Mouse (Mus musculus) forebrain, embryonic 13.5 days (tissue): ENCODE measurements around the gene Nol8. TPM values are rescaled to one million over a fixed set of nuclear protein-coding genes. Genes with fewer than 3 reads are reported as not detected.

Experiments used
- ATAC-seq: fragments of 200-750 bp; cut with Nextera tagmentation; 2 replicates; pipeline ENCODE4 v1.8.0; 2017
- H3K27ac ChIP-seq: fragments of 300-500 bp; sonication (generic); 2 replicates; pipeline ENCODE4 v1.5.1; 2015; ENCODE audit warnings: inconsistent platforms, mild to moderate bottlenecking, moderate library complexity
- H3K27me3 ChIP-seq: fragments of 300-500 bp; sonication (generic); 2 replicates; pipeline ENCODE4 v1.6.1; 2015; ENCODE audit warnings: mild to moderate bottlenecking, inconsistent platforms
- H3K36me3 ChIP-seq: fragments of 300-500 bp; sonication (generic); 2 replicates; pipeline ENCODE4 v1.6.1; 2015; ENCODE audit warnings: mild to moderate bottlenecking, inconsistent platforms; ENCODE audit not compliant: poor library complexity, severe bottlenecking
- H3K4me1 ChIP-seq: fragments of 300-500 bp; sonication (generic); 2 replicates; pipeline ENCODE4 v1.6.1; 2015; ENCODE audit warnings: inconsistent platforms
- H3K4me2 ChIP-seq: fragments of 300-500 bp; sonication (generic); 2 replicates; pipeline ENCODE4 v1.6.1; 2015; ENCODE audit warnings: inconsistent platforms, mild to moderate bottlenecking, moderate library complexity
- H3K4me3 ChIP-seq: fragments of 300-500 bp; sonication (generic); 2 replicates; pipeline ENCODE4 v1.5.1; 2015; ENCODE audit warnings: mild to moderate bottlenecking, inconsistent platforms
- H3K9ac ChIP-seq: fragments of 300-500 bp; sonication (generic); 2 replicates; pipeline ENCODE4 v1.6.1; 2015; ENCODE audit warnings: mild to moderate bottlenecking, inconsistent platforms
- H3K9me3 ChIP-seq: fragments of 300-500 bp; sonication (generic); replicated peaks from 2 replicates; pipeline ENCODE4 v1.6.1; 2016; ENCODE audit warnings: inconsistent platforms
- WGBS: fragments of 180-500 bp; shearing (Covaris S2); methylation state at CpG from one replicate; pipeline ENCODE4 v1.1.7; 2015; 5-methylcytosine and 5-hydroxymethylcytosine counted together
- polyA plus RNA-seq: library from polyadenylated mRNA; unstranded; fragments of >200 nt; fragmentation: Nextera tagmentation; extraction: Ambion mirVana; gene quantifications from 2 replicates; pipeline ENCODE4 v1.2.1, GENCODE M21; 2015

The Nol8 gene
- polyA plus RNA-seq, result 24.8 and 28.5 TPM in 2 replicates

DNA sequence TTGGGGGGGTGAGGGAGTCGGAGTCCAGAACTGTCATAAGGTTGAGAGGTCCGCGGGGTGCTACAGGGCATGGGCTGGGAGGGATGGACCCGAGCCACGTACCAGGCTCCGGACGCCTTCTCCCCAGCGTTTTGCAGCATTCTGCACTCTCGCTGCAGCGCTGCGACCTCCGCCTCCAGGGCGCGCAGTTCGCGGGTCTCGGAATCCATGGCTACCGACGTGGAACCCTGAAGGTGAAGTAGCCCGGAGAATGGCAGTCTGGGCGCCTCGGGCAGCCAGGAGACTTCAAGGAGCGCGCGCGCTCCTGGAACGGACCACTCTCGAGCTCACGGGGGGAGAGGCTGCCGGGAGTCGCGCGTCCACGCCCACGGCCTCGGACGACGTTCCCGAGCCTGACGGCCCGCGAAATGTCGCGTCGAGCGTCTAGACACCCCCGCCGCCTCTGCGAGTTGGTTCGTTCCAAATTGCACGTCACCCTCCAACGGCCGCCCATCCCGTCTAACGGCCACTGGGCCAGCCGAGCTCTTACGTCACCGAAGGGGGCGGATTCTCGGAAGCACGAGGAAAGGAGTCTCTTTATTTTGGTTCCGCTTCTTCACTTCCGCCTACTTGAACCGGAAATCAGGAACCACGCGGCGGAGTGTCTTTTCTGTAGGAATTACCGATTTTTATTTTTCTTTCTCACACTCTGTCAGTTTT is at the start of gene Nol8, which contains the start of gene Cenpp:
TSS of gene Nol8 (plus strand) at position 598 of the 699 bp plus-strand sequence.
TSS of gene Cenpp (minus strand) at position 305 of the 699 bp plus-strand sequence.
- Histone ChIP-seq H3K36me3 (peaks cover 8% of the 10 kb centered on the region), H3K9me3 (no peaks in the 10 kb centered on the region), H3K4me3 (peak within 1 kb of the TSS; percentile 85), H3K4me2 (peak within 1 kb of the TSS; percentile 84), H3K27ac (peak within 1 kb of the TSS; percentile 25; the same call in 1 of the 2 replicates), H3K4me1 (peaks cover 20% of the 10 kb centered on the region), H3K9ac (peak within 1 kb of the TSS; percentile 72), H3K27me3 (no peaks in the 10 kb centered on the region)
- WGBS, result under 1% methylated on average over 61 of the region's 68 CpGs
- peak; percentile 99 for ATAC-seq

DNA sequence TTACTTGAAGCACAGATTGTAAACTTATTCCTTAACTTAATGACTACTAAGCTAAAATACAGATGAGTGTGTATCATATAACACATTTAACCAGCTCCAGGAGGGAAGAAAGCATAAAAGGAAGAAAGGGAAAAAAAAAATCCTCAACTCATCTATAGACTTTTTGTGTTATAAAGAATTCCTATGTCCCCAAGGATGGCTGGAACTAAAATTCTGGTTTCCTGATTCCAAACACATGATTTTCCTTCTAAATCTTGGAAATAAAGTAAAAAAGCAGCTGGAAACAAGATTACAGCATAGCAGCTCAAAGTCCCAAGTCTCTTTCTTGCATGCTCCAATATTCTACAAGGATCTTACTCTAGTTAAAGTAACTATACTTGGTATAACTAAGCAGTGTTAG is 49.3 kb upstream of the Nol8 start:
- Histone ChIP-seq H3K27ac (no peak overlapping the region), H3K4me1 (no peaks in the 10 kb centered on the region), H3K9me3 (no peaks in the 10 kb centered on the region), H3K4me2 (no peak overlapping the region), H3K4me3 (no peak overlapping the region), H3K27me3 (no peaks in the 10 kb centered on the region), H3K9ac (no peak overlapping the region), H3K36me3 (no peaks in the 10 kb centered on the region)
- no peak for ATAC-seq

DNA sequence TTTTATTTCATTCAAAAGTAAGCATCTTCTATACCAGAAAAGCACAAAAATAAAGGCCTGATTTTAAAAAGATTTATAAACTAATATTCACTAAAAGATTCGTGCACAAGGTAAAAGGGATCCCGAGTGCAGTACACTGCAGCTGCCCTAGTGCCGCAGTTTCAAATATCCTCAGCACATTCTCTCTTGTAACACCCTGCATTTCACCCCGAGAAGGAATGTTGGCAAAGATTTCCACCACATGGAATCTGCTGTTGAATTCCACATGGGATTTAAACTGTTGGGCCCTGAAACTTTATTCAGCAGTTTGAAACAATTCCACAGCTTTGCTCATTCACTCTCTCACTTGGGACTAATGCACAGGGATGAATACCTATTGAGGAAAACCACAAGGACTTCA is 45.2 kb upstream of the Nol8 start, which contains the start of gene Ogn:
TSS of gene Ogn (plus strand) at position 333 of the 400 bp plus-strand sequence.
- no peaks in the 10 kb centered on the region for H3K4me1 ChIP-seq
- H3K36me3 ChIP-seq, result no peaks in the 10 kb centered on the region
- no peak for ATAC-seq
- H3K4me3 ChIP-seq, result no peak within 1 kb of the TSS
- H3K9ac ChIP-seq, result no peak within 1 kb of the TSS
- H3K4me2 ChIP-seq, result no peak within 1 kb of the TSS
- no peaks in the 10 kb centered on the region for H3K9me3 ChIP-seq
- 70% methylated on average over 4 of the region's 4 CpGs for WGBS
- H3K27me3 ChIP-seq, result no peaks in the 10 kb centered on the region
- no peak within 1 kb of the TSS for H3K27ac ChIP-seq

DNA sequence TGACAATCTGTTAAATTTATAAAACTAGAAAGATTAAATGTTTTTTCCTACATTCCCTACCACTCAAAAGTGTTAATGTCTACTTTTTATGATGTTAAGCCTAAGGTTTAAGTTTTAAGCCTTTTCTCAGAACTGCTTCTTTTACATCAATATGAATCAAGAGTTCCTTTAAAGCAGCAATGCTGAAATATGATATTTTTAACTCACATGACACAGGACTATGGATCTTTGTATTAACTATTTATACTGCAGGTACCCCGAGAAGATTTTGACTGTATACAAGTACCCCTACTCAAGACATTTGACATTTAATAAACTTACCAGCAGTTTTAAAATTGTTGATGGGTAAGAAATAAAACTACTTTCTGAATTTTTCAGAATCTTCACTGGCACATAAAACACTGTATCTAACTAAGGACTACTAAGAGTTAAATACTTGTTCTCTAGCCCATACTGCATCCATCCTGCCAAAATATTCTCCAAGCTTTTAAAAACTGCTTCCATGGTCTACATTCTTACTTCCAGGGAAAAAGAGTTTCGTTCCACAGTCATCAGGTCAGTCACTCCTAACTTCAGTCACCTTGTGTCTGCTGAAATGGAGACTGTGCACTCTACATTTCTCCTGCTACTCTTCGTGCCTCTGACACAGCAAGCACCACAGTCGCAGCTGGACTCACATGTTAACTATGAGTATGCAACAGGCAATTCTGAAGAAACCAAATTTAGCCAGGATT is 44.1 kb upstream of the Nol8 start:
- no peak overlapping the region for H3K4me3 ChIP-seq
- no peak overlapping the region for H3K4me2 ChIP-seq
- no peaks in the 10 kb centered on the region for H3K27me3 ChIP-seq
- H3K9me3 ChIP-seq, result no peaks in the 10 kb centered on the region
- H3K4me1 ChIP-seq, result no peaks in the 10 kb centered on the region
- H3K9ac ChIP-seq, result no peak overlapping the region
- WGBS, result 84% methylated on average over 4 of the region's 4 CpGs
- no peak for ATAC-seq
- H3K27ac ChIP-seq, result no peak overlapping the region
- H3K36me3 ChIP-seq, result no peaks in the 10 kb centered on the region

DNA sequence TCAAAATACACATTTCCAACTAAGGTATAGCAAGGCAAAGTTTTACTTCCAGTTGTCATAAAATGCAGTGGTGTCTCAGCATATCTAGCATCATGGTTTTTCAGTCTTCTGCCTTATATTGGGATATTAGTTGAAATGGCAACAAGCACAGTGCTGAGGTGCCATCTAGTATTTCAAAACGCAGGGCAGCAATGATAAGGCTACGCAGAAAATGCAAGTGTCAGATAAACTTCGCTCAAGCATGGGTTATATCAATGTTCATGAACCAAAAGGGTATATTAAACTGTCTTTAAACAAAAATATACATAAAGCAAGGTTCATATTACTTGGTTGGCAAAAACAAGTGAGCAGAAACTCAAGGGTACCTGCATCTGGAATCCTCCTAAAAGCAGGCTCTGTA is 35.9 kb upstream of the Nol8 start:
- H3K4me2 ChIP-seq, result no peak overlapping the region
- no peak for ATAC-seq
- no peak overlapping the region for H3K4me3 ChIP-seq
- no peak overlapping the region for H3K27ac ChIP-seq
- H3K4me1 ChIP-seq, result no peaks in the 10 kb centered on the region
- WGBS, result 95% methylated on average over 3 of the region's 3 CpGs
- no peaks in the 10 kb centered on the region for H3K9me3 ChIP-seq
- H3K9ac ChIP-seq, result no peak overlapping the region
- H3K27me3 ChIP-seq, result no peaks in the 10 kb centered on the region
- no peaks in the 10 kb centered on the region for H3K36me3 ChIP-seq

DNA sequence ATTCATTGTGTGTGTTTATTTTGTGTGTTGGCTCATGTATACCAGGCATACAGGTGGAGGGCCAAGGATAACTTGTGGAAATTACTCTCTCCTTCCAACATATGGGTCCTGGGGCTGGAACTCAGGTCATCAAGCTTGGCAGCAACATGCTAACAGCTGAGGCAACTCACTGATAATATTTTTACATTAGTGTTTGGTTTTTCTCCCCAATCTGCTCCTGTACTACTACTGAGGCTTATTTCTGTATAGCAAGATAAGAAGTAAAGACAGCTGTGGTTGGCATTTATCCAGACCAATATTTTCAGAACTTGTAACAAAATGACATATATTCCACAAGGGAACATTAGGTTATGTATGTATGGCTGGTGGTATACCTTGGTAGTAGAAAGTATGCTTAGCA is 34.5 kb upstream of the Nol8 start:
- no peak overlapping the region for H3K4me3 ChIP-seq
- H3K27me3 ChIP-seq, result no peaks in the 10 kb centered on the region
- no peaks in the 10 kb centered on the region for H3K9me3 ChIP-seq
- H3K4me2 ChIP-seq, result no peak overlapping the region
- ATAC-seq, result no peak
- no peaks in the 10 kb centered on the region for H3K4me1 ChIP-seq
- H3K27ac ChIP-seq, result no peak overlapping the region
- no peaks in the 10 kb centered on the region for H3K36me3 ChIP-seq
- H3K9ac ChIP-seq, result no peak overlapping the region

DNA sequence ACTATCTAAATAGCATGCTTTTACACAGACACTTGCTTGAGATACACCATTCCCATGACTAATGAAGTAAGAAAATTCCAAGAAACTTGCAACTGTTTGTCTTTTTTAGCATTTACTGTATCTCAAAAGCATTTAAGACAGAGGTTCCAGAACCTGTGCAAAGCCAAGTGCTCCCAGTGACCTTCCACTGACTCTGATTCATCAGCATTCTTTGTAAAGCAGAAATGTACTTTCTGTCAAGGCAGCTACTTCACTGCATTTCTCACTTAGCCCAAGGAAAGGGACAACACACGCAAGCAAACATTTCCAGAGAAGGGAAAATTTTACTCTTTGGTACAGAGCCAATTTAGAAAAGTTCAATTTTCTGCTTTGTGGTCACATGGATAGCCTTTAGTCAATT is 29.7 kb upstream of the Nol8 start:
- Histone ChIP-seq H3K4me2 (no peak overlapping the region), H3K27me3 (no peaks in the 10 kb centered on the region), H3K9me3 (no peaks in the 10 kb centered on the region), H3K4me1 (no peaks in the 10 kb centered on the region), H3K36me3 (no peaks in the 10 kb centered on the region), H3K4me3 (no peak overlapping the region), H3K9ac (no peak overlapping the region), H3K27ac (no peak overlapping the region)
- ATAC-seq, result no peak
- 92% methylated on average over 1 of the region's 1 CpGs for WGBS

DNA sequence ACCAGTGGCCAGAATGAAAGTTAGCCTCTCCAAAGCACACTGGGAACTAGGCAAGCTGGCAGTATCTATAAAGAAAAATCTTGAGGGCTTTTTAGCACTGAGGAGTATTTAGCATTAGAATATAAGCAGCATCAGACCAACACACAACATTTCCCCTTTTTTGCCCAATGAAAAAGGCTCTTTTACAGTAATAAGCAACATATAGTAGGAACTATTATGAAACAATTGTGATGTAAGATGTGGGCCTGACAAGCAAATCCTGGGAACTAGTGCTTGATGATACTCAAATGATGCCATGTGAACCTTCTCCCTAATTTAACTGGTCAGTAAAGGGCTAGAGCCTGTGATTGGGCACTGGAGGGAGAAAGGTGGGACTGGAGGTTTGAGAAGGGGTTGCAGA is 24.7 kb upstream of the Nol8 start:
- Histone ChIP-seq H3K4me1 (no peaks in the 10 kb centered on the region), H3K4me3 (no peak overlapping the region), H3K27me3 (no peaks in the 10 kb centered on the region), H3K4me2 (no peak overlapping the region), H3K9me3 (no peaks in the 10 kb centered on the region), H3K27ac (no peak overlapping the region), H3K9ac (no peak overlapping the region), H3K36me3 (no peaks in the 10 kb centered on the region)
- ATAC-seq, result no peak

DNA sequence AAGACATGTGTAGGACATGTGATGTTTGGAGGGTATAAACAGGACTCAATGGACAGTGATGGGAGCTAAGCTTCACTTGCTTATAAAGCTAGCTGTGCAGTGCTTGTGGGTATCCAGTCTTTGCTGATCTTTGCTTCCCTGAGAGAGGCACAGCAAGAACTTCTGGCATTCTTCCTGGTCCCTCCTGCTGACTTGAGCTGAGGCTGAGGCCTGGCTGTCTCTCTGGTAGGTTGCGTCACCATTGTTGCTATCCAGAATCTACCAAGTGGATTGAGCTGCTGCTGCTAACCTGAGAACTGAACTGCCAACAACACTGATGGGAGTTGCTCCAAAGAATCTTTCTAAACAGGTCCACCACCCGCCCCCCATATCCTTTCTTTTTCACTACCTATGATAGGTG is 23.8 kb upstream of the Nol8 start:
- H3K36me3 ChIP-seq, result no peaks in the 10 kb centered on the region
- ATAC-seq, result no peak
- H3K4me3 ChIP-seq, result no peak overlapping the region
- no peaks in the 10 kb centered on the region for H3K9me3 ChIP-seq
- no peak overlapping the region for H3K27ac ChIP-seq
- H3K9ac ChIP-seq, result no peak overlapping the region
- H3K27me3 ChIP-seq, result no peaks in the 10 kb centered on the region
- 90% methylated on average over 2 of the region's 2 CpGs for WGBS
- no peak overlapping the region for H3K4me2 ChIP-seq
- no peaks in the 10 kb centered on the region for H3K4me1 ChIP-seq

DNA sequence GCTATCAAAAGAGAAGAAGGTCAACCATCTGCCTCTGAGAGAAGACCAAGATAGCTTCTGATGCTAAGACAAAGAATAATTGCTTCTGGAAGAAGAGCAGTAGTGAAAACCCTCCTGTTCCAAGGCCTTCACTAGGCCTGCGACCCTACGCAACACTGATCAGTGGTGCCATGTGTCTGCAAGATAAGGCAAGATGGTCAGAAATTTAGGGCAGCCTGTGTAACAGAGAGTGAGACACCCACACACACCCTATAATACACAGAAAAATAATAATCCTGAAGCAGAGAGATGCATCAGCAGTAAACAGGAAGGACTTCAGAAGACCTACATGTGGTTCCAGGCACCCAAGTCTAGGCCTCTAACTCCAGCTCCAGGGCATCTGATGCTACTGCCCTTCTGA is 12.9 kb upstream of the Nol8 start:
- H3K4me3 ChIP-seq, result no peak overlapping the region
- WGBS, result 98% methylated on average over 2 of the region's 2 CpGs
- no peak overlapping the region for H3K27ac ChIP-seq
- no peaks in the 10 kb centered on the region for H3K36me3 ChIP-seq
- no peak overlapping the region for H3K9ac ChIP-seq
- no peaks in the 10 kb centered on the region for H3K27me3 ChIP-seq
- no peaks in the 10 kb centered on the region for H3K4me1 ChIP-seq
- H3K9me3 ChIP-seq, result no peaks in the 10 kb centered on the region
- no peak for ATAC-seq
- no peak overlapping the region for H3K4me2 ChIP-seq

DNA sequence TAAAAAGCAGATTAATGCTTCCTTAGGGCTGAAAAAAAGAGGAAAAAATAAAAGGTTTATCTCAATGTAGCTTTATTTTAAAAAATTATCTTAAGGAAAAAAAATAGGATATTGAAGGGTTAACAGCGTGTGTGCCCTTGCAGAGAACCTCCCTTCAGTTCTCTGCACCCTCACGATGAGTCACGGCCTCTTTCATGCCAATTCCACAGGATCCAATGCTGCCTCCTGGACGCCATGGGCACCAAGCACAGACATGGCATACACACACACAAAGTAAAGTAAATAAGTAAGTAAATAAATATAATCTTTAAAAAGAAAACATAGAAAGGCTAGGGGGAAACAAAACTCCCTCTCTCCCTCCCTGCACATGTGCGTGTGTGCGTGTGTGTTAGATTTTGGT is 10.2 kb upstream of the Nol8 start:
- Histone ChIP-seq H3K4me2 (no peak overlapping the region), H3K4me1 (no peaks in the 10 kb centered on the region), H3K36me3 (no peaks in the 10 kb centered on the region), H3K4me3 (no peak overlapping the region), H3K27ac (no peak overlapping the region), H3K27me3 (no peaks in the 10 kb centered on the region), H3K9ac (no peak overlapping the region), H3K9me3 (no peaks in the 10 kb centered on the region)
- ATAC-seq, result no peak
- 74% methylated on average over 6 of the region's 6 CpGs for WGBS

DNA sequence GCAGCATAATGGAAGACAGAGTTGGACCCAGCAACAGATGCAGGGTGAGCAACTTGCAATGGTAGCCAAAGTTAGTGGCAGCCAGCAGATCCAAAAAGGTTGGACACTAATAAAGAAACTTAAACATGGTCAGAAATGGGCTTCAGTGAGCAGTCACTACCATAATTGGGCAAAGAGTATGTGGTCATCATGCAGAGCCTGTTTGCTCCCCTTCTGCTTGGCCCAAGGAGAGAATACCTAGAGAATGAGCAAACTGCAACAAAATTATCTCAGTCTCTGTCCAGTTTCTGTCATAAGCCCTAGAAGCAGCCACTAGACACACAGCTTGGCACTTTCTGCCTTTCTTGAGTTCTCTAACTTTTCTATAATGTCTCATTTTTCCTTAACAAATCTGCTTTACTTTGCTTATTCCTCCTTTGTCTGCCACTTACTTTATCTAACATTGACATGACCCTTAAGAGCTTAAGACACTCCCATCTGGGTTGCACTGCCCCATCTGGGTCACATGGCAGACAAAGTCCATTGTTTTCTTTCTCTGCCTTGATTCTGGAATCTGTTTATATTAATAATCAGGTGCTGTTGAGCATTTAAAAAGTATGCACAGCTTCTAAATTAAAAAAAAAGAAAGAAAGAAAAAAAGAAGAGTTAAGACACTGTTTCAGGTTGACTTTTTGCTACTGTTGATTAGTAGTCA is 9.1 kb upstream of the Nol8 start:
- no peak overlapping the region for H3K4me3 ChIP-seq
- H3K9me3 ChIP-seq, result no peaks in the 10 kb centered on the region
- no peak overlapping the region for H3K9ac ChIP-seq
- no peaks in the 10 kb centered on the region for H3K27me3 ChIP-seq
- no peak overlapping the region for H3K27ac ChIP-seq
- H3K4me2 ChIP-seq, result no peak overlapping the region
- no peak for ATAC-seq
- no peaks in the 10 kb centered on the region for H3K36me3 ChIP-seq
- H3K4me1 ChIP-seq, result no peaks in the 10 kb centered on the region
